Mouse (Mus musculus) liver, adult 2 months (tissue): ENCODE data around the gene Pik3r3. TPM values are rescaled to one million over a fixed set of nuclear protein-coding genes. Genes with fewer than 3 reads are reported as not detected.
A peak's percentile ranks its signal among the peaks of the same experiment; 100 is the strongest.

Experiments used
- DNase-seq: peaks from one replicate; pipeline ENCODE4 v3.0.0-alpha.2; 2011; ENCODE audit warnings: low read depth, low spot score; ENCODE audit errors: extremely low read depth
- H3K27ac ChIP-seq: fragments of 200-500 bp; replicated peaks from 2 replicates; pipeline ENCODE4 v1.5.1; 2012; ENCODE audit warnings: low read depth, mild to moderate bottlenecking, control low read depth, inconsistent platforms, low read length; ENCODE audit not compliant: insufficient read depth
- H3K27me3 ChIP-seq: fragments of 200-500 bp; 2 replicates; pipeline ENCODE4 v1.6.1; 2012; ENCODE audit warnings: mild to moderate bottlenecking, moderate library complexity, low read length, inconsistent platforms; ENCODE audit not compliant: control insufficient read depth, insufficient read depth
- H3K36me3 ChIP-seq: fragments of 200-500 bp; 2 replicates; pipeline ENCODE4 v1.6.1; 2012; ENCODE audit warnings: low read length, inconsistent platforms; ENCODE audit not compliant: control insufficient read depth, insufficient read depth
- H3K4me1 ChIP-seq: fragments of 200-500 bp; 2 replicates; pipeline ENCODE4 v1.6.1; 2011; ENCODE audit warnings: low read length; ENCODE audit not compliant: control insufficient read depth, insufficient read depth
- H3K4me3 ChIP-seq: fragments of 200-500 bp; 2 replicates; pipeline ENCODE4 v1.5.1; 2011; ENCODE audit warnings: low read depth, mild to moderate bottlenecking, control low read depth, low read length, moderate library complexity; ENCODE audit not compliant: insufficient read depth
- H3K79me2 ChIP-seq: fragments of 200-500 bp; 2 replicates; pipeline ENCODE4 v1.6.1; 2012; ENCODE audit warnings: inconsistent platforms, mild to moderate bottlenecking, low read length, moderate library complexity; ENCODE audit not compliant: control insufficient read depth, insufficient read depth
- H3K9ac ChIP-seq: fragments of 200-500 bp; 2 replicates; pipeline ENCODE4 v1.6.1; 2012; ENCODE audit warnings: low read depth, mild to moderate bottlenecking, control low read depth, inconsistent platforms, low read length
- CTCF ChIP-seq: fragments of 200-500 bp; IDR thresholded peaks from 2 replicates; pipeline ENCODE4 v1.5.1; 2011; ENCODE audit warnings: low read depth, low read length, control low read depth
- POLR2A ChIP-seq: fragments of 200-500 bp; IDR thresholded peaks from 2 replicates; pipeline ENCODE4 v1.6.1; 2011; ENCODE audit warnings: low read length, control low read depth; ENCODE audit not compliant: insufficient read depth; ENCODE audit errors: extremely low read depth
- WGBS: fragments of 180-500 bp; shearing (Covaris S2); methylation state at CpG from one replicate; pipeline ENCODE4 v1.1.7; 2018; 5-methylcytosine and 5-hydroxymethylcytosine counted together
- polyA plus RNA-seq: library from polyadenylated mRNA; depleted of rRNA; stranded (reverse); fragments of >200 nt; gene quantifications from 2 replicates; pipeline ENCODE4 v1.2.3, GENCODE M21; 2012; rRNA removed
- total RNA-seq: library from RNA; depleted of rRNA; stranded (reverse); fragments of >200 nt; gene quantifications from 2 replicates; pipeline ENCODE4 v1.2.3, GENCODE M21; 2014; rRNA removed

Pik3r3 gene
- total and polyA plus RNA-seq, 2 experiments, result 1.3 to 1.4 TPM

DNA sequence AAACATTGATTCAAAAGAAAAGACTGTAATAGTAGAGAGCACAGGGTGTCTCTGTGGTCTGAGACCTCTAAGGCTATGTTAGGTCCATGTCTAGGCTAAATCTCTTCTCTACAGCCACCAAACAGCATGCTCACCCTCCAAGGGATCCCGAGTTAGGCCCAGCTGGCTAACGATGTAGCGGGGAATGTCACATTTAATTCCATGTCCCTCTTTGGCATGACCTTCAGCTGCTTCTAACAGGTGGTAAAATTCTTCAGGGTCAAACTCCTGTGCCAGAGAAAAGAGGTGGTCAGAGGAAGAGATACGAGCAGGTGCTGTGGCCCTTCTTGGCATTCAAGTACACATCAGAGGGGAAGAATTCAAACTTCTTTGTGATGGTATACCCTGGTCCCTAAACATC, 96.2 kb downstream of the Pik3r3 start:
- Histone ChIP-seq H3K9ac (no peak overlapping the region), H3K27ac (no peak overlapping the region), H3K4me1 (no peaks in the 10 kb centered on the region; the same call in 1 of the 2 replicates), H3K27me3 (no peaks in the 10 kb centered on the region), H3K36me3 (peaks cover 37% of the 10 kb centered on the region), H3K4me3 (no peak overlapping the region), H3K79me2 (no peaks in the 10 kb centered on the region)
- 97% methylated on average over 4 of the region's 4 CpGs for WGBS
- TF ChIP-seq CTCF (no peak), POLR2A (no peak)
- DNase-seq, result no peak

DNA sequence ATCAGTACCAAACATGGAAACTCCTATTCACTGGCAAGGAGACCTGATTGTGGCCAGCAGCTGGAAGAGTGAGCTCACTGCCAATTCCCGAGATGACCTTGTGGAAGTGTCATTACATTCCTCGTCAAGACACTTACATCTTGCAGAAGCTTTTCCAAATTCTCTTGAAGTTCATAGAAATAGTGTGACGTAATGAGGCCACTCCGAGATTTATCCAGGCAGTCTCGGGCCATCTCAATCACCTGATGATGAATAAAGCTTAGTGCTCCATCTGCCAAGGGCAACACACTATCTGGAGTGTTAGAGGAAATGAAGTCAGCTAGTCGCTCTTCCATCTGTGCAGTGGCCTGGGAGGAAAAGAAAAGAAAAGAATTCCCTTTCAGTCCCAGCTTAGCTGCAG, 100.7 kb downstream of the Pik3r3 start:
- no peaks in the 10 kb centered on the region; the same call in 1 of the 2 replicates for H3K4me1 ChIP-seq
- no peaks in the 10 kb centered on the region for H3K79me2 ChIP-seq
- TF ChIP-seq CTCF, result no peak
- TF ChIP-seq POLR2A, result no peak
- no peaks in the 10 kb centered on the region for H3K27me3 ChIP-seq
- H3K36me3 ChIP-seq, result peaks cover 31% of the 10 kb centered on the region
- H3K27ac ChIP-seq, result no peak overlapping the region
- no peak overlapping the region for H3K4me3 ChIP-seq
- 78% methylated on average over 6 of the region's 6 CpGs for WGBS
- no peak overlapping the region for H3K9ac ChIP-seq
- no peak for DNase-seq

DNA sequence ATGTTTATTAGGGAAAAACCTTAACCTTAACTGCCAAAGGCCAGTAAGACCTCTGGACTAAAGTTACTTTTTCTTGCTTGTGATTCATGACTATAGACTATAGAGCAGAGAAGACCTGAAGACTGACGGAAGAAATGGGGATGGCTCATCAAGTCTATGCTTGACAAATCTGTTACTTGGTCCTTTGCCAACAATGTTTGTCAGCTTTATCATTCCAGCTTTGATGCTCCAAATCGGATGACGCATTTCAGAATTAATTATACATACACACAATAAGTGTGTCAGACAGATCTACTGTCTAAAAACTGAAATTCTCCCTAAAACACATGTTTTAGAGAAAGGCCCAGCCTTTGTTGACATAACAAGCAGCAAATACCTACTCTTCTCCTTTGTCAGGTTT, 107.8 kb downstream of the Pik3r3 start:
- WGBS, result 97% methylated on average over 3 of the region's 3 CpGs
- TF ChIP-seq CTCF (no peak), POLR2A (no peak)
- Histone ChIP-seq H3K4me3 (no peak overlapping the region), H3K36me3 (peaks cover 30% of the 10 kb centered on the region), H3K79me2 (no peaks in the 10 kb centered on the region), H3K27me3 (no peaks in the 10 kb centered on the region), H3K9ac (no peak overlapping the region), H3K27ac (no peak overlapping the region), H3K4me1 (no peaks in the 10 kb centered on the region)
- DNase-seq, result no peak

DNA sequence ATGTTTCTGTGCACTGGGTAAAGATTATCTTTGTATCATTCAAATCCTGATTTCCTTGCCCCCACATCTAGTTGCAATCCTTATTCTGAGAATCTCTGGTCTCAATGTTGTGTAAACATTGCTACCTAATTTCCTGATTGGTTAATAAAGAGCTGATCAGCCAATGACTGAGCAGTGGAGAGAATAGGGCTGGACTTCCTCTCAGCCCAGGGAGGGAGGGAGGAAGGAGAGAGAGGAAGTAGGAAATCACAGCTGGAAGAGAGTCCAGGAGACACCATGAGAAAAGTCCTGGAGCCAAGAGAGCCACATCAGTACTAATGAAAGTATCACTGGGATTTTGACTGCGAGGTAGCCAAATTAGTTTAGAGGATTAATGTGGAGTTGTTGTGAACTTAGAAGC, 114.9 kb downstream of the Pik3r3 start:
- WGBS, result 66% methylated on average over 1 of the region's 1 CpGs
- no peaks in the 10 kb centered on the region for H3K4me1 ChIP-seq
- no peak overlapping the region for H3K27ac ChIP-seq
- no peaks in the 10 kb centered on the region for H3K27me3 ChIP-seq
- no peak overlapping the region for H3K9ac ChIP-seq
- peaks cover 2% of the 10 kb centered on the region; the same call in 1 of the 2 replicates for H3K36me3 ChIP-seq
- no peaks in the 10 kb centered on the region for H3K79me2 ChIP-seq
- DNase-seq, result no peak
- TF ChIP-seq POLR2A (no peak), CTCF (no peak)
- no peak overlapping the region for H3K4me3 ChIP-seq

DNA sequence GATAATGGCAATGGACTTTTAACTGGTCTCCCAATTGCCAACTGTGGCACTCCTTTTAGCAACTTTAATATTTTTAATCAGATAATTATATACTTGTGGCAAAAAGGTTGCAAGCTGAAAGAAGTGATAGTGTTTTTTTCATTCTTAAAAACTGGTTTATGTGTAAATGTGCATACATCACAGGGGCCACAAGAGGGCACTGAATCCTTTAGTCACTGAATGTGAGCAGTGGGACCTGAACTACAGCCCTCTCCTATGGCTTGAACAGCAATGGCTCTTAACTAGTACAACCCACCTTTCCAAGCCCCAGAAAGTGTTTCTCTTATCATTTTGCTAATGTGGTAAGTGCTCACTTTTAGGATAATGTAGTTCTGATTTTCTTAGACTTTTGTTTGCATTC, 120.7 kb downstream of the Pik3r3 start:
- Histone ChIP-seq H3K4me3 (no peak overlapping the region), H3K36me3 (no peaks in the 10 kb centered on the region), H3K79me2 (no peaks in the 10 kb centered on the region), H3K27ac (no peak overlapping the region), H3K4me1 (no peaks in the 10 kb centered on the region), H3K27me3 (no peaks in the 10 kb centered on the region), H3K9ac (no peak overlapping the region)
- TF ChIP-seq POLR2A, result no peak
- TF ChIP-seq CTCF, result no peak
- DNase-seq, result peak; percentile 24

DNA sequence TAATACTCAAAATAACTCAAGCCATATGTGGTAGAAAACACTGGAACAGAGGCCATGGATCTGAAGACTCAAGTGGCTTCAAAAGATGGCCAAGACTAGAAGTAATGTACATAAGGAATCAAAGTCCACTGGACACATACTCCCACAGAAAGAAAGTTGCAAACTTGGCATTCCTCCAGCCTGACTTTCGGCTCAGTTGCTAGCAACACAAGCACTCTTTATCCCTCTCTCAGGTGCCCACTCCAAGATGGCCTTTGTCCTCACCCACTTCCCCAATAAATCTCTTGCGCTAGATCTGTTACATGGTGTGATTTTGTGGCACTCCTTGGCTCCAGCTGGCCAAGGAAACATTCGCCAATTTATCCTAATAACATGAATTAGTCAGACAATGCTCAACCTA, 131.1 kb downstream of the Pik3r3 start:
- no peak for TF ChIP-seq CTCF
- TF ChIP-seq POLR2A, result no peak
- Histone ChIP-seq H3K27me3 (no peaks in the 10 kb centered on the region), H3K36me3 (peaks cover 6% of the 10 kb centered on the region), H3K79me2 (peaks cover 6% of the 10 kb centered on the region; the same call in 1 of the 2 replicates), H3K4me1 (no peaks in the 10 kb centered on the region), H3K27ac (no peak overlapping the region), H3K4me3 (no peak overlapping the region), H3K9ac (no peak overlapping the region)
- DNase-seq, result no peak
- WGBS, result 82% methylated on average over 3 of the region's 3 CpGs

Other genes starting within 250 kb of the Pik3r3 start
- 55.9 and 71.4 TPM in 2 replicates for gene Faah, start 203.7 kb upstream of the Pik3r3 start, total RNA-seq
- gene Faah, start 203.7 kb upstream of the Pik3r3 start, polyA plus RNA-seq, result 120 and 125 TPM in 2 replicates
- 14.5 and 15.0 TPM in 2 replicates for gene Nsun4, start 167.7 kb upstream of the Pik3r3 start, total RNA-seq
- gene Nsun4, start 167.7 kb upstream of the Pik3r3 start, polyA plus RNA-seq, result 8.9 and 11.8 TPM in 2 replicates
- gene Uqcrh, start 146.5 kb upstream of the Pik3r3 start, total RNA-seq, result 528 and 609 TPM in 2 replicates
- gene Uqcrh, start 146.5 kb upstream of the Pik3r3 start, polyA plus RNA-seq, result 158 and 193 TPM in 2 replicates
- 18.5 and 25.2 TPM in 2 replicates for gene Lrrc41, start 146.3 kb upstream of the Pik3r3 start, total RNA-seq
- gene Lrrc41, start 146.3 kb upstream of the Pik3r3 start, polyA plus RNA-seq, result 36.5 and 45.8 TPM in 2 replicates
- 0.18 and 0.40 TPM in 2 replicates for gene Rad54l, start 97.9 kb upstream of the Pik3r3 start, total RNA-seq
- 0.06 and 0.11 TPM in 2 replicates for gene Rad54l, start 97.9 kb upstream of the Pik3r3 start, polyA plus RNA-seq
- gene Pomgnt1, start 97.8 kb upstream of the Pik3r3 start, total RNA-seq, result 14.7 and 15.4 TPM in 2 replicates
- 15.2 and 19.1 TPM in 2 replicates for gene Pomgnt1, start 97.8 kb upstream of the Pik3r3 start, polyA plus RNA-seq
- gene Lurap1, start 70.3 kb upstream of the Pik3r3 start, total RNA-seq, result 0.18 and 0.27 TPM in 2 replicates
- gene Lurap1, start 70.3 kb upstream of the Pik3r3 start, polyA plus RNA-seq, result 0.12 and 0.87 TPM in 2 replicates
- gene Tspan1, start 54.0 kb upstream of the Pik3r3 start, total RNA-seq, result 0.09 TPM in 1 of 2 replicates, not detected in the other
- 0.27 TPM in 1 of 2 replicates, not detected in the other for gene Tspan1, start 54.0 kb upstream of the Pik3r3 start, polyA plus RNA-seq
- not detected in 2 replicates for gene 1700042G07Rik, start 48.2 kb upstream of the Pik3r3 start, total RNA-seq
- gene 1700042G07Rik, start 48.2 kb upstream of the Pik3r3 start, polyA plus RNA-seq, result not detected in 2 replicates
- gene Gm49337, start 48.2 kb upstream of the Pik3r3 start, total RNA-seq, result not detected in 2 replicates
- gene Gm49337, start 48.2 kb upstream of the Pik3r3 start, polyA plus RNA-seq, result not detected in 2 replicates
- 3.9 and 5.4 TPM in 2 replicates for gene Mast2, start 242.6 kb downstream of the Pik3r3 start, total RNA-seq
- gene Mast2, start 242.6 kb downstream of the Pik3r3 start, polyA plus RNA-seq, result 11.9 and 20.6 TPM in 2 replicates